Mouse (Mus musculus) cerebellum, adult 9-11 months (tissue): ENCODE data around the gene Pakap.

ENCODE experiments used
- DNase-seq: peaks from one replicate; pipeline ENCODE4 v3.0.0; 2022

Gene Pakap

GRCm38 (mm10) chr4:57847676-57848075, 279.7 kb downstream of the Pakap start:
- DNase-seq: no peak

- DNase-seq: no peak
Observed at GRCm38 (mm10) chr4:57849465-57849864, 281.5 kb downstream of the Pakap start.

- DNase-seq: no peak
Observed at GRCm38 (mm10) chr4:57851731-57852130, 283.8 kb downstream of the Pakap start.

- DNase-seq: no peak
Observed at GRCm38 (mm10) chr4:57852461-57853040, 284.6 kb downstream of the Pakap start.

- DNase-seq: no peak
Observed at GRCm38 (mm10) chr4:57854181-57854580, 286.2 kb downstream of the Pakap start.

- no peak for DNase-seq
Observed at GRCm38 (mm10) chr4:57855281-57855941, 287.4 kb downstream of the Pakap start.

GRCm38 (mm10) chr4:57856673-57857072, 288.7 kb downstream of the Pakap start:
- no peak for DNase-seq

- DNase-seq: no peak
Observed at GRCm38 (mm10) chr4:57860204-57860611, 292.2 kb downstream of the Pakap start.

GRCm38 (mm10) chr4:57861166-57861565, 293.2 kb downstream of the Pakap start:
- no peak for DNase-seq

- DNase-seq: no peak
Observed at GRCm38 (mm10) chr4:57861856-57862255, 293.9 kb downstream of the Pakap start.

GRCm38 (mm10) chr4:57862269-57862986, 294.4 kb downstream of the Pakap start:
- no peak for DNase-seq

- no peak for DNase-seq
Observed at GRCm38 (mm10) chr4:57866088-57866487, 298.1 kb downstream of the Pakap start.

GRCm38 (mm10) chr4:57866990-57867389, 299.0 kb downstream of the Pakap start:
- no peak for DNase-seq

- no peak for DNase-seq
Observed at GRCm38 (mm10) chr4:57867454-57867853, 299.5 kb downstream of the Pakap start.

GRCm38 (mm10) chr4:57879137-57879536, 311.2 kb downstream of the Pakap start:
- no peak for DNase-seq

GRCm38 (mm10) chr4:57879804-57880357, 311.9 kb downstream of the Pakap start:
- peak; percentile 45 for DNase-seq

- no peak for DNase-seq
Observed at GRCm38 (mm10) chr4:57883520-57884421, 315.8 kb downstream of the Pakap start.

GRCm38 (mm10) chr4:57884511-57884910, 316.5 kb downstream of the Pakap start:
- DNase-seq: no peak

- no peak for DNase-seq
Observed at GRCm38 (mm10) chr4:57885186-57885585, 317.2 kb downstream of the Pakap start.

- DNase-seq: no peak
Observed at GRCm38 (mm10) chr4:57886066-57886887, 318.3 kb downstream of the Pakap start.

- DNase-seq: no peak
Observed at GRCm38 (mm10) chr4:57886888-57887230, 318.9 kb downstream of the Pakap start.

GRCm38 (mm10) chr4:57888246-57888645, 320.3 kb downstream of the Pakap start:
- DNase-seq: no peak
